23 mouse cellular contexts compared by ENCODE assay signal in the genomic region with DNA sequence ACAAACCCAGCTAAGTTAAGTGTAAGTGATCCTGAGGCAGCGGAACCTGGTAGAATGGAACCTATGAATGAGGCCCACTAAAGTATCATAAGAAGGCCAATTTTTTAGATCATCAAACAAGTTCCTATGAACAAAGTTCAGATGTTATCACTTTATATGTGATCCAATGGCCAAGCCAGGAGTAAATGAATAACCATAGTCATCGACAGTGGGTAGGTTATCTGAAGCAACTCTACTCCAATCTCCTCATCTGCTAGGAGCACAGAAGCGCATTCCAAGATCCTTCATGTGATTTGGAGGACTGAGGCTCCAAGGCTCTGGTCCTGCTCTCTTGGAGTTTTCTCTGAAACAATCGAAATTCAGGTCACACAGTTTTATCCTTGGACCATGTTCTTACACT.
A peak's percentile ranks its signal among the peaks of the same experiment; 100 is the strongest.
DNase-seq lines count a peak whose midpoint lies in the region; ATAC-seq and TF ChIP-seq lines count a peak whose summit lies in the region.
"Had no signal": no experiment of that assay in that cellular context is flagged by ENCODE, and none has a peak within 500 bp of the region (broad histone marks: within the 10 kb centered on the region; RNA-seq: fewer than 3 reads in every experiment).

No protein-coding gene starts in this region.

- no peaks in the 10 kb centered on the region for H3K9me3 ChIP-seq in intestine, embryonic 15.5 days
- no peaks in the 10 kb centered on the region for H3K9me3 ChIP-seq in intestine, postnatal 0 days (ENCODE audit: control insufficient read depth)
- no peaks in the 10 kb centered on the region for H3K9me3 ChIP-seq in liver, embryonic 12.5 days (replicated peaks)
- no peaks in the 10 kb centered on the region for H3K9me3 ChIP-seq in intestine, embryonic 16.5 days (ENCODE audit: control insufficient read depth, low read length)
- H3K9me3 ChIP-seq: G1E had no signal

- no peaks in the 10 kb centered on the region for H3K4me1 ChIP-seq in intestine, embryonic 15.5 days (replicated peaks)
- H3K4me1 ChIP-seq in intestine, postnatal 0 days (replicated peaks; ENCODE audit: control insufficient read depth, insufficient read depth, low read length): no peaks in the 10 kb centered on the region
- H3K4me1 ChIP-seq in liver, adult 2 months (ENCODE audit: control insufficient read depth, insufficient read depth, low read length): no peaks in the 10 kb centered on the region; the same call in 1 of the 2 replicates
- no peaks in the 10 kb centered on the region for H3K4me1 ChIP-seq in liver, embryonic 12.5 days
- H3K4me1 ChIP-seq in intestine, embryonic 16.5 days (ENCODE audit: control insufficient read depth, insufficient read depth, low read length): no peaks in the 10 kb centered on the region

- no peaks in the 10 kb centered on the region for H3K79me2 ChIP-seq in liver, adult 2 months (ENCODE audit: control insufficient read depth, insufficient read depth, low read length)

- no peak overlapping the region for H3K4me3 ChIP-seq in intestine, embryonic 15.5 days (replicated peaks)
- H3K4me3 ChIP-seq in intestine, postnatal 0 days (ENCODE audit: low read depth, low read length): no peak overlapping the region
- no peak overlapping the region for H3K4me3 ChIP-seq in liver, adult 2 months (ENCODE audit: insufficient read depth, low read depth, low read length)
- no peak overlapping the region for H3K4me3 ChIP-seq in liver, embryonic 12.5 days
- no peak overlapping the region for H3K4me3 ChIP-seq in intestine, embryonic 16.5 days (ENCODE audit: low read length)

- no peak overlapping the region for H3K4me2 ChIP-seq in intestine, embryonic 15.5 days (replicated peaks)
- H3K4me2 ChIP-seq in intestine, postnatal 0 days (replicated peaks; ENCODE audit: low read depth): no peak overlapping the region
- no peak overlapping the region for H3K4me2 ChIP-seq in liver, embryonic 12.5 days
- H3K4me2 ChIP-seq in intestine, embryonic 16.5 days (ENCODE audit: low read depth, low read length): no peak overlapping the region

- no peaks in the 10 kb centered on the region for H3K36me3 ChIP-seq in intestine, embryonic 15.5 days
- no peaks in the 10 kb centered on the region for H3K36me3 ChIP-seq in intestine, postnatal 0 days (ENCODE audit: control insufficient read depth, insufficient read depth)
- H3K36me3 ChIP-seq in liver, adult 2 months (ENCODE audit: control insufficient read depth, insufficient read depth, low read length): no peaks in the 10 kb centered on the region
- H3K36me3 ChIP-seq in liver, embryonic 12.5 days: no peaks in the 10 kb centered on the region
- H3K36me3 ChIP-seq in intestine, embryonic 16.5 days (ENCODE audit: control insufficient read depth, insufficient read depth, low read length): no peaks in the 10 kb centered on the region
- H3K36me3 ChIP-seq: G1E had no signal

- ATAC-seq in intestine, embryonic 15.5 days: peak; percentile 61
- ATAC-seq in intestine, postnatal 0 days: no peak
- no peak for ATAC-seq in liver, embryonic 12.5 days
- ATAC-seq in intestine, embryonic 16.5 days: peak; percentile 69
- ATAC-seq: activated CD4-positive, CD25-positive, alpha-beta regulatory T cell, adult 4 months; CD4-positive, CD25-positive, alpha-beta regulatory T cell, adult 4 months; Patski had no signal

- TF ChIP-seq POLR2A in liver, adult 2 months (IDR thresholded peaks at IDR 0.05; ENCODE audit: extremely low read depth, insufficient read depth, low read length): no peak

- H3K27ac ChIP-seq in intestine, embryonic 15.5 days: no peak overlapping the region
- H3K27ac ChIP-seq in intestine, postnatal 0 days (ENCODE audit: low read depth, low read length): no peak overlapping the region
- no peak overlapping the region for H3K27ac ChIP-seq in liver, adult 2 months (replicated peaks; ENCODE audit: insufficient read depth, low read depth, low read length)
- H3K27ac ChIP-seq in liver, embryonic 12.5 days: no peak overlapping the region
- H3K27ac ChIP-seq in intestine, embryonic 16.5 days (ENCODE audit: low read length): no peak overlapping the region

- H3K9ac ChIP-seq in intestine, embryonic 15.5 days: no peak overlapping the region
- no peak overlapping the region for H3K9ac ChIP-seq in intestine, postnatal 0 days (ENCODE audit: low read depth, low read length)
- no peak overlapping the region for H3K9ac ChIP-seq in liver, adult 2 months (ENCODE audit: low read depth, low read length)
- H3K9ac ChIP-seq in liver, embryonic 12.5 days: no peak overlapping the region
- no peak overlapping the region for H3K9ac ChIP-seq in intestine, embryonic 16.5 days (ENCODE audit: low read depth, low read length)

- no peak for TF ChIP-seq CTCF in intestine, postnatal 0 days (IDR thresholded peaks at IDR 0.05; ENCODE audit: low read depth)
- no peak for TF ChIP-seq CTCF in liver, adult 2 months (IDR thresholded peaks at IDR 0.05; ENCODE audit: low read depth, low read length)

- 70% methylated on average over 4 of the region's 4 CpGs for WGBS in intestine, embryonic 15.5 days
- WGBS in intestine, postnatal 0 days: 56% methylated on average over 4 of the region's 4 CpGs
- WGBS in liver, adult 2 months: 53% methylated on average over 4 of the region's 4 CpGs
- 73% methylated on average over 4 of the region's 4 CpGs for WGBS in liver, embryonic 12.5 days (ENCODE audit: insufficient replicate concordance)
- WGBS in intestine, embryonic 16.5 days: 64% methylated on average over 4 of the region's 4 CpGs

- H3K27me3 ChIP-seq in intestine, embryonic 15.5 days (replicated peaks): no peaks in the 10 kb centered on the region
- no peaks in the 10 kb centered on the region for H3K27me3 ChIP-seq in intestine, postnatal 0 days (replicated peaks; ENCODE audit: control insufficient read depth, insufficient read depth, low read length)
- H3K27me3 ChIP-seq in liver, adult 2 months (ENCODE audit: control insufficient read depth, insufficient read depth, low read length): no peaks in the 10 kb centered on the region
- no peaks in the 10 kb centered on the region for H3K27me3 ChIP-seq in liver, embryonic 12.5 days (replicated peaks)
- no peaks in the 10 kb centered on the region for H3K27me3 ChIP-seq in intestine, embryonic 16.5 days (replicated peaks; ENCODE audit: control insufficient read depth, insufficient read depth, low read length)
- H3K27me3 ChIP-seq: CH12.LX, Patski had no signal

- DNase-seq in liver, adult 2 months (ENCODE audit: extremely low read depth, low read depth, low spot score): peak; percentile 63
- peak; percentile 5 for DNase-seq in yolk sac, embryonic 10.5 days (ENCODE audit: low spot score)
- no peak for DNase-seq in layer of hippocampus, adult 9-11 months
- no peak for DNase-seq in adrenal gland, adult 18-20 months (ENCODE audit: low spot score in 2 of 2)
- DNase-seq: adrenal gland, adult 2 months; adrenal gland, adult 8-10 months; adrenal gland, postnatal 10 days; adrenal gland, postnatal 14 days; adrenal gland, postnatal 25 days; adrenal gland, postnatal 36 days; B cell, adult 2 months; cerebellum, adult 11 months; cerebellum, adult 11-12 months; cerebellum, adult 18-20 months had no signal

Comparison
In these comparisons a context has a peak if more than half of its experiments do, and no peak if none do; other contexts are left out.
1. ATAC-seq: peak in intestine, embryonic 15.5 days (single experiment) and intestine, embryonic 16.5 days (single experiment); none in intestine, postnatal 0 days (single experiment) and liver, embryonic 12.5 days (single experiment).
2. DNase-seq: peak in liver, adult 2 months (single experiment) and yolk sac, embryonic 10.5 days (single experiment); none in layer of hippocampus, adult 9-11 months (single experiment) and adrenal gland, adult 18-20 months (0 of 2).